Mouse (Mus musculus): ENCODE results near the gene Inpp4a. TPM values are rescaled to one million over a fixed set of nuclear protein-coding genes. Genes with fewer than 3 reads are reported as not detected.

Inpp4a gene
- polyA plus RNA-seq, 1 experiment from 2014 or later, result 12.7 TPM

GRCm38 (mm10) chr1:37405137-37405536 is 105.5 kb downstream of the Inpp4a start:
- no peak for DNase-seq (ENCODE audit: low spot score)
- 79% methylated on average over 2 of the region's 2 CpGs for WGBS
- Histone ChIP-seq H3K36me3 (replicated peaks) (no peaks in the 10 kb centered on the region), H3K27ac (replicated peaks) (no peak overlapping the region), H3K4me1 (no peaks in the 10 kb centered on the region), H3K9me3 (no peaks in the 10 kb centered on the region), H3K4me3 (no peak overlapping the region), H3K27me3 (replicated peaks; ENCODE audit: low read depth, poor library complexity, severe bottlenecking) (no peaks in the 10 kb centered on the region)

DNA sequence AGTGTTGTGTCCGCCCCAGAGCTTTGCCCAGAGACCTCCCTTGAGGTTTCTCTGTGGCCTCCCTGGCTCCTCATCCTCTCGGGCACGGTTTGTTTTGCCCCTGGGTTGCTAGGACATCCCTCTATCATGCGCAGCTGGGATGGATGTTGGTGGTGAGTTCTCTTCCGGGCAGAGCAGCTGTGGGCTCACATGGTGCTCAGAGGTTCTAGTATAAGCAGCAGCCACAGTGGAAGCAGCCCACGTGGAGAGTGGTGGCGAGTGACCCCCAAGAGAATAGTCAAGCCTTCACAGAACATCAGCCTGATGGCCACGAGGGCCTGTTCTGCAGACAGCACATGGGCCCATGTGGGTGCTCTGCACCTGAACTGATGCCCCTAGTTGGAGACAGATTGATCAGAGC is 107.6 kb downstream of the Inpp4a start:
- Histone ChIP-seq H3K4me3 (no peak overlapping the region), H3K27me3 (replicated peaks; ENCODE audit: low read depth, poor library complexity, severe bottlenecking) (no peaks in the 10 kb centered on the region), H3K36me3 (replicated peaks) (no peaks in the 10 kb centered on the region), H3K4me1 (no peaks in the 10 kb centered on the region), H3K9me3 (no peaks in the 10 kb centered on the region), H3K27ac (replicated peaks) (no peak overlapping the region)
- 85% methylated on average over 8 of the region's 8 CpGs for WGBS
- DNase-seq (ENCODE audit: low spot score), result no peak

GRCm38 (mm10) chr1:37408059-37408458 is 108.4 kb downstream of the Inpp4a start:
- H3K36me3 ChIP-seq (replicated peaks), result no peaks in the 10 kb centered on the region; the same call in 1 of the 2 replicates
- no peaks in the 10 kb centered on the region for H3K27me3 ChIP-seq (replicated peaks; ENCODE audit: low read depth, poor library complexity, severe bottlenecking)
- no peaks in the 10 kb centered on the region for H3K9me3 ChIP-seq
- 87% methylated on average over 8 of the region's 8 CpGs for WGBS
- no peaks in the 10 kb centered on the region for H3K4me1 ChIP-seq
- no peak overlapping the region for H3K27ac ChIP-seq (replicated peaks)
- no peak overlapping the region for H3K4me3 ChIP-seq
- DNase-seq (ENCODE audit: low spot score), result no peak

DNA sequence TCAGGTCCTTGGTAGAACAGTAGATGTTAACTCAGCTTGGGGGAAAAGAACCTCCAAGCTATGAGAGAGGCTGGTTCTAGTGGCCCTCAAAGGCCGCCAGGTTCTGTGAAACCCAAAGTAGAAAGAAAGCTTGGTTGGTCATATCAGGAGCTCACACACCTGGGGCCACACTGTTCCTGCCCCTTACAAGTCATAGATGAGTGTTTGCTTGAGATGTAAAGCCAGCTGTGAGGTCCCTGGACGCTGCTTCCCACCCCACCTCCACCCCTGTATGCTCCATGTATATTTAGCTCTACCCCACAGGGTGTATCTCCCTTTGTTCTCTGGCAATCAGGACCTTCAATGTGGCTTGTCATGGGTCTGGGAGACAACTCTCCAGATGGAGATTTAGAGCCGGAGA is 109.0 kb downstream of the Inpp4a start:
- Histone ChIP-seq H3K4me3 (no peak overlapping the region), H3K27me3 (replicated peaks; ENCODE audit: low read depth, poor library complexity, severe bottlenecking) (no peaks in the 10 kb centered on the region), H3K4me1 (no peaks in the 10 kb centered on the region), H3K27ac (replicated peaks) (no peak overlapping the region), H3K9me3 (no peaks in the 10 kb centered on the region), H3K36me3 (replicated peaks) (no peaks in the 10 kb centered on the region; the same call in 1 of the 2 replicates)
- 77% methylated on average over 3 of the region's 3 CpGs for WGBS
- no peak for DNase-seq (ENCODE audit: low spot score)

DNA sequence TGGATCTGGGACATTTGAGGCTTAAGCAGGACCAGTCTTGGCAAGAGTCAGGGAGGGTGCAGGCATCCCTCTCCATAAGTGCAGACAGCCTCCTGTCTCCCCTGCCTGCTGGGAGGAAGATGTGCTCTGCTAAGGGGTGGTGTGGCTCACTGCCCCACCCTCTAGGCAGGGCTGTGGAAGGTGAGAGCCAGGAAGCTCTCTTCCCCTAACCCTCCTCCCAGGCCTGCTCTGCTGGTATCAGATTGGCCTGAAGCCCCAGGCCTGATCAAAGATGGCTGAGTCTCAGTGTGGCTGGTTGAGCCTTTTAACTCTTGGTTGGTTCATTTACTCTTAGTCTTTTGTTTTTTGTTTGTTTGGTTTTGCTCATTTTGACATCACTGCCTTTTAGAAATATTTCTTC is 110.0 kb downstream of the Inpp4a start:
- Histone ChIP-seq H3K4me1 (no peaks in the 10 kb centered on the region), H3K9me3 (no peaks in the 10 kb centered on the region), H3K4me3 (no peak overlapping the region), H3K27ac (replicated peaks) (no peak overlapping the region), H3K27me3 (replicated peaks; ENCODE audit: low read depth, poor library complexity, severe bottlenecking) (no peaks in the 10 kb centered on the region), H3K36me3 (replicated peaks) (no peaks in the 10 kb centered on the region; the same call in 1 of the 2 replicates)
- no peak for DNase-seq (ENCODE audit: low spot score)

- Histone ChIP-seq H3K9me3 (no peaks in the 10 kb centered on the region), H3K27me3 (replicated peaks; ENCODE audit: low read depth, poor library complexity, severe bottlenecking) (no peaks in the 10 kb centered on the region), H3K27ac (replicated peaks) (no peak overlapping the region), H3K4me1 (no peaks in the 10 kb centered on the region), H3K36me3 (replicated peaks) (peaks cover 49% of the 10 kb centered on the region), H3K4me3 (no peak overlapping the region)
- DNase-seq (ENCODE audit: low spot score), result no peak
- 94% methylated on average over 1 of the region's 1 CpGs for WGBS
Observed at GRCm38 (mm10) chr1:37415394-37415793, 115.7 kb downstream of the Inpp4a start.

- H3K4me1 ChIP-seq, result no peaks in the 10 kb centered on the region
- no peaks in the 10 kb centered on the region for H3K27me3 ChIP-seq (replicated peaks; ENCODE audit: low read depth, poor library complexity, severe bottlenecking)
- H3K4me3 ChIP-seq, result no peak overlapping the region
- H3K27ac ChIP-seq (replicated peaks), result no peak overlapping the region
- peak; percentile 29 for DNase-seq (ENCODE audit: low spot score)
- 89% methylated on average over 1 of the region's 1 CpGs for WGBS
- peaks cover 84% of the 10 kb centered on the region for H3K36me3 ChIP-seq (replicated peaks)
- peaks cover 8% of the 10 kb centered on the region; the same call in 1 of the 2 replicates for H3K9me3 ChIP-seq
Observed at GRCm38 (mm10) chr1:37419420-37419819, 119.8 kb downstream of the Inpp4a start.

GRCm38 (mm10) chr1:37427144-37427875 is 127.6 kb downstream of the Inpp4a start:
- Histone ChIP-seq H3K27ac (replicated peaks) (no peak overlapping the region), H3K9me3 (peaks cover 8% of the 10 kb centered on the region; the same call in 1 of the 2 replicates), H3K36me3 (replicated peaks) (peaks cover 64% of the 10 kb centered on the region), H3K27me3 (replicated peaks; ENCODE audit: low read depth, poor library complexity, severe bottlenecking) (no peaks in the 10 kb centered on the region), H3K4me3 (no peak overlapping the region), H3K4me1 (peaks cover 23% of the 10 kb centered on the region)
- no peak for DNase-seq (ENCODE audit: low spot score)
- 94% methylated on average over 8 of the region's 8 CpGs for WGBS

GRCm38 (mm10) chr1:37428911-37429310 is 129.2 kb downstream of the Inpp4a start:
- Histone ChIP-seq H3K9me3 (peaks cover 5% of the 10 kb centered on the region; the same call in 1 of the 2 replicates), H3K36me3 (replicated peaks) (peaks cover 65% of the 10 kb centered on the region), H3K4me3 (peak overlapping the region; percentile 84), H3K27me3 (replicated peaks; ENCODE audit: low read depth, poor library complexity, severe bottlenecking) (no peaks in the 10 kb centered on the region), H3K27ac (replicated peaks) (no peak overlapping the region), H3K4me1 (peaks cover 23% of the 10 kb centered on the region)
- no peak for DNase-seq (ENCODE audit: low spot score)
- 77% methylated on average over 2 of the region's 2 CpGs for WGBS

DNA sequence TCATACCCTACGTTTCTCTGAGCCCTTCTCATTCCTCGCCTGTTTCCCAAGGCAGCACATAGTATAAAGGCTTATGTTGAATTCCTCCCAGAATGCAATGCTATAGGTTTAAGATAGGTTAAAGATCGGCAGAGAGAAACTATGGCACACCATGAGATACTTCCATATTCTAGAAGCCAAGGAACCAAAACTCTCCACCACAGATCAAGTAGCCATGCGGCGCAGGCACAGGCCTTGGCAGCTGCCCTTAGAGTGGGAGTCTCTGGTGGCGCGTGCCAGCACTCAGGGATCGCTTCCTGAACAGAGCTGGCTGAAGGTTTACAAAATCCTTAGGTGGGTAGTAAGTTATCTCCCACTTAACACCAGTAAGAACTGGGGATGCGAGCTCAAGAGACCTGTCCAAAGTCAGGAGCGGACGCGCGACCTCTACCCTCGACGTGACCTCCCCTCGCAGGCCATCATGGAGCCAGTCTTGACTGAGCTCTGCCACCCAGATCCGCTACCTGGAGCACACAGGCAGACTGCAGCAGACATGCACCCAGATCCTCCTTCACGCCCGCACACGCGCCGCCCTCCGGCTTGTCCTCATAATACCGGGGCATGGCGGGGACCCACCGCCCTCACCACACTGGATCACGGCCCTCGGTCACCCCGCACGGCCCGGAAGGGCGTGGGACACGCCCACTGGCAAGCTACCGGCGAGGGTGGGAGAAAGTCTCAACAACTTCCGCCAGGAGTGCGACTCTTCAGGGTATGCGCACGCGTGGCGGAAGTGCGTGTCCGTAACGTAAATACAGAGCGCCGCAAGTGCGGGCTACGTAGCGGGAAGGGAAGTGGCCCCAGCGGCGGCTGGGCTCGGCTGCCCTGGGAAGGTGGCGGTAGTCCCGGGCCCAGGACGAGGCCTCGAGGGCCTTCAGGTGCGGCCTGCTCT is 130.0 kb downstream of the Inpp4a start, which contains the start of the genes Coa5 and Unc50:
TSS of gene Coa5 (minus strand) at position 738 of the 931 bp plus-strand sequence.
TSS of gene Unc50 (plus strand) at position 774 of the 931 bp plus-strand sequence.
- peak; percentile 92 for DNase-seq (ENCODE audit: low spot score)
- H3K27ac ChIP-seq (replicated peaks), result peak within 1 kb of the TSS; percentile 87
- WGBS, result 3% methylated on average over 57 of the region's 57 CpGs
- no peaks in the 10 kb centered on the region for H3K9me3 ChIP-seq
- H3K36me3 ChIP-seq (replicated peaks), result peaks cover 62% of the 10 kb centered on the region
- peak within 1 kb of the TSS; percentile 84 for H3K4me3 ChIP-seq
- peaks cover 23% of the 10 kb centered on the region for H3K4me1 ChIP-seq
- no peaks in the 10 kb centered on the region for H3K27me3 ChIP-seq (replicated peaks; ENCODE audit: low read depth, poor library complexity, severe bottlenecking)

DNA sequence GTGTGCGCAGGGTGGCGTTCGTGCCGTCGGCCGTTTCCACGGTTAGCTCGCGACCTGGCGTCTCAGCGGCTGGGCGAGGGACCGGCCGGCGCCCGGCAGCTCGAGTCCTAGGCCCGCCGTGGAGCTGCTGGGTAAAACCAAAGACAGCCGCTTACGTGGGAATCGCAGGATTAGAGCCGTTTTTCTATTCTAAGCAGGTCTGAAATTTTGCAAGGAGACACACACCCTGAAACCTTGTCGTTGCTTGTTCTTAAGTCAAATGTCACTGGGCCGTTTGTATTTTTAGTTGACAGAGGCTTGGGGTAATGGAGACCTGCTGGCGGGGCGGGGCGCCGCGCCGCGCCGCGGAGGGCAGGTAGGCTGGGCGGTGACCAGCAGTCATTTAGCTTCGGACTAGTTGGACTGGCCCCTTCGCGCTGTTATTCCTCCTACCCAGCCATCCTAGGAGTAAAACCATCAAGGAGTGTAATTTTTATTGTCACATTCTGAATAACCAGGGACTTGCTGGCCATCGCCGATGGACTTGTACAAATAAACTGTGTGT is 130.7 kb downstream of the Inpp4a start:
- 2% methylated on average over 40 of the region's 40 CpGs for WGBS
- H3K36me3 ChIP-seq (replicated peaks), result peaks cover 57% of the 10 kb centered on the region

GRCm38 (mm10) chr1:37436419-37436818 is 136.8 kb downstream of the Inpp4a start:
- DNase-seq (ENCODE audit: low spot score), result no peak
- Histone ChIP-seq H3K36me3 (replicated peaks) (peaks cover 91% of the 10 kb centered on the region), H3K9me3 (no peaks in the 10 kb centered on the region), H3K4me1 (peaks cover 4% of the 10 kb centered on the region), H3K4me3 (no peak overlapping the region), H3K27me3 (replicated peaks; ENCODE audit: low read depth, poor library complexity, severe bottlenecking) (no peaks in the 10 kb centered on the region), H3K27ac (replicated peaks) (no peak overlapping the region)
- 92% methylated on average over 3 of the region's 3 CpGs for WGBS

More for the DNA sequence above, 130.7 kb downstream of the Inpp4a start:
- Histone ChIP-seq H3K27ac (replicated peaks) (peak overlapping the region; percentile 87), H3K27me3 (replicated peaks; ENCODE audit: low read depth, poor library complexity, severe bottlenecking) (no peaks in the 10 kb centered on the region), H3K4me1 (peaks cover 23% of the 10 kb centered on the region), H3K9me3 (no peaks in the 10 kb centered on the region), H3K4me3 (peak overlapping the region; percentile 84)
- DNase-seq (ENCODE audit: low spot score), result no peak

Measured in embryonic facial prominence, embryonic 10.5 days (tissue).